Mouse (Mus musculus) CH12F3 (cell line): ENCODE data around the gene Nkx2-2.

Source experiments
- in situ Hi-C: fragments of 300-500 bp; cut with MboI; formaldehyde crosslinking; loops from 2 replicates; pipeline ENCODE4 v1.14.3; 2020; ENCODE audit warnings: low sequenced_read_pairs

The Nkx2-2 gene

GRCm38 (mm10) chr2:147193271-147194255 is at the start of gene Nkx2-2:
Nkx2-2 (minus strand) TSS chr2:147194243.
- in situ Hi-C loops, result no loop called here

- in situ Hi-C loops, result no loop called here
Measured at GRCm38 (mm10) chr2:147235707-147236290, 41.8 kb upstream of the Nkx2-2 start.

- in situ Hi-C loops, result no loop called here
Measured at GRCm38 (mm10) chr2:147231175-147231574, 37.1 kb upstream of the Nkx2-2 start.

GRCm38 (mm10) chr2:147205076-147205615 is 11.1 kb upstream of the Nkx2-2 start:
- in situ Hi-C loops, result no loop called here

GRCm38 (mm10) chr2:147194711-147195615 is 920 bp upstream of the Nkx2-2 start:
- in situ Hi-C loops, result no loop called here

- in situ Hi-C loops, result no loop called here
Measured at GRCm38 (mm10) chr2:147192731-147193130, 1.3 kb downstream of the Nkx2-2 start.

GRCm38 (mm10) chr2:147190316-147191021 is 3.6 kb downstream of the Nkx2-2 start:
- in situ Hi-C loops, result no loop called here

- in situ Hi-C loops, result no loop called here
Measured at GRCm38 (mm10) chr2:147189546-147190315, 4.3 kb downstream of the Nkx2-2 start.

GRCm38 (mm10) chr2:147188871-147189545 is 5.0 kb downstream of the Nkx2-2 start:
- in situ Hi-C loops, result no loop called here

- in situ Hi-C loops, result no loop called here
Measured at GRCm38 (mm10) chr2:147188074-147188700, 5.9 kb downstream of the Nkx2-2 start.

GRCm38 (mm10) chr2:147187061-147187870 is 6.8 kb downstream of the Nkx2-2 start:
- in situ Hi-C loops, result no loop called here

- in situ Hi-C loops, result no loop called here
Measured at GRCm38 (mm10) chr2:147186261-147186681, 7.8 kb downstream of the Nkx2-2 start.

- in situ Hi-C loops, result no loop called here
Measured at GRCm38 (mm10) chr2:147185561-147185960, 8.5 kb downstream of the Nkx2-2 start.

GRCm38 (mm10) chr2:147184071-147184990 is 9.7 kb downstream of the Nkx2-2 start:
- in situ Hi-C loops, result no loop called here

GRCm38 (mm10) chr2:147183521-147183920 is 10.5 kb downstream of the Nkx2-2 start:
- in situ Hi-C loops, result no loop called here

- in situ Hi-C loops, result no loop called here
Measured at GRCm38 (mm10) chr2:147182709-147183260, 11.3 kb downstream of the Nkx2-2 start.
